Mouse (Mus musculus) heart, postnatal 0 days (tissue): ENCODE measurements around the gene Chrne.

ENCODE experiments used
- CTCF ChIP-seq: IDR thresholded peaks from 2 replicates; pipeline ENCODE4 v1.5.1; 2016; ENCODE audit warnings: antibody characterized with exemption, control low read depth, low read depth
- EP300 ChIP-seq: IDR thresholded peaks from 2 replicates; pipeline ENCODE4 v1.6.1; 2016; ENCODE audit warnings: antibody characterized with exemption, low read depth

DNA sequence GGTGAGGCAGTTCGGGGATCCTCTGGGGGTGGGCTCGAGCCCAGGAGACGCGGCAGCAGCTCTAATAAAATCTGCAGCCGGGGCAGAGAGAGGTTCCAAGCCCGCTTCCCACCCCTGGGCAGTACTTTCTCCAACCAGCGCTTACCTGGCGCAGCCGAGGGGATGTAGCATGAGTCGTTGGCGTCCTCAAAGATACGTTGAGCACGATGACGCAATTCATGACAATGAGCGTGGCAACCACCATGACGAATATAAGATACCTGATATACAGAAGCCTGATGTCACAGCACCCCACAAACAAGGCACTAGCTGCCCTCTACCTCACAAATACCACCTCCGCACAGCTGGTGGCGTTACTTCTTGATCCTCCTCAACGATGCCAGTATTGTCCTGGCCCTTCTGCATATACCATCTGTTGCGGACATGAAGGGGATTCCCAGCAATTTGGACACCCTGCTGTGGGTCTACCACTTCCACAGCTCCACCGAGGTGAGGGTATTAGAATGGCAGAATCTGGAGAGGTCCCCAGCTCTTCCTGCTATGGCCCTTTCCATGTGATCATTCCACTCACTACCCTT is 3.4 kb downstream of the Chrne start, which contains the start of gene 4930544D05Rik:
- TF ChIP-seq CTCF (no peak), EP300 (no peak)
